Mouse (Mus musculus): ENCODE measurements around the gene Celf1. TPM values are rescaled to one million over a fixed set of nuclear protein-coding genes. Genes with fewer than 3 reads are reported as not detected.

The Celf1 gene
- total and polyA plus RNA-seq, 3 experiments = 29.7 to 69.7 (median 52.8) TPM

- Histone ChIP-seq H3K4me2 (ENCODE audit: insufficient read depth, low read depth, poor library complexity, severe bottlenecking) (no peak overlapping the region), H3K4me1 (ENCODE audit: control insufficient read depth in 1 of 2, insufficient read depth in 2 of 2) (peaks cover 3 to 31% of the 10 kb centered on the region in 2 experiments), H3K36me3 (replicated peaks in 1 of 2; ENCODE audit: control insufficient read depth in 1 of 2, insufficient read depth in 1 of 2, low read length in 1 of 2) (peaks cover 49 to 85% of the 10 kb centered on the region in 2 experiments), H3K27me3 (replicated peaks) (no peaks in the 10 kb centered on the region), H3K79me2 (replicated peaks; ENCODE audit: control insufficient read depth, extremely low read depth, insufficient read depth, poor library complexity, severe bottlenecking) (peaks cover 22% of the 10 kb centered on the region), H3K9me3 (replicated peaks; ENCODE audit: low read length) (no peaks in the 10 kb centered on the region), H3K4me3 (replicated peaks in 1 of 3; ENCODE audit: low read depth in 2 of 3, low read length in 2 of 3, poor library complexity in 1 of 3) (no peak overlapping the region), H3K9ac (ENCODE audit: insufficient read depth, low read depth) (no peak overlapping the region), H3K27ac (ENCODE audit: insufficient read depth, low read depth) (no peak overlapping the region)
- in situ Hi-C loops (cut with MboI; ENCODE audit: low pct_ligation_motif_present, low pct_unique_long_range_greater_than_20kb, low sequenced_read_pairs) = no loop called here
- no peak for TF ChIP-seq NELFE (IDR thresholded peaks at IDR 0.05; ENCODE audit: low read depth, low read length)
- TF ChIP-seq TCF12 (IDR thresholded peaks at IDR 0.05; ENCODE audit: low read depth, low read length) = no peak
- TF ChIP-seq CTCF (conservative IDR thresholded peaks at IDR 0.05 in 1 of 2, IDR thresholded peaks at IDR 0.05 in 1 of 2; ENCODE audit: low read depth in 2 of 2, low read length in 2 of 2) = no peak
- no peak for TF ChIP-seq BHLHE40 (IDR thresholded peaks at IDR 0.05; ENCODE audit: low read depth, low read length)
- TF ChIP-seq POLR2A (IDR thresholded peaks at IDR 0.05; ENCODE audit: low read depth, low read length) = no peak
- TF ChIP-seq ZNF384 (IDR thresholded peaks at IDR 0.05; ENCODE audit: low read depth, low read length) = no peak
- TF ChIP-seq NRF1 (IDR thresholded peaks at IDR 0.05; ENCODE audit: low read depth, low read length) = no peak
- dilution Hi-C loops (cut with MboI; ENCODE audit: extremely low pct_ligation_motif_present, extremely low pct_unique_long_range_greater_than_20kb, low sequenced_read_pairs) = no loop called here
- DNase-seq (ENCODE audit: extremely low read depth) = no peak
These were observed 29.3 kb upstream of the Celf1 start for GRCm38 (mm10) chr2:90910861-90911260.

- peaks cover 0 to 25% of the 10 kb centered on the region in 2 experiments; a peak in 2 of 4 replicates for H3K4me1 ChIP-seq (ENCODE audit: control insufficient read depth in 1 of 2, insufficient read depth in 2 of 2)
- peaks cover 28% of the 10 kb centered on the region for H3K79me2 ChIP-seq (replicated peaks; ENCODE audit: control insufficient read depth, extremely low read depth, insufficient read depth, poor library complexity, severe bottlenecking)
- H3K36me3 ChIP-seq (replicated peaks in 1 of 2; ENCODE audit: control insufficient read depth in 1 of 2, insufficient read depth in 1 of 2, low read length in 1 of 2) = peaks cover 46 to 78% of the 10 kb centered on the region in 2 experiments
- TF ChIP-seq GABPA (IDR thresholded peaks at IDR 0.05; ENCODE audit: insufficient replicate concordance, low read depth, low read length) = no peak
- TF ChIP-seq JUN (IDR thresholded peaks at IDR 0.05; ENCODE audit: insufficient read depth, low read depth, low read length) = no peak
- no peak for TF ChIP-seq EP300 (IDR thresholded peaks at IDR 0.05; ENCODE audit: low read length)
- no peak for TF ChIP-seq MEF2A (IDR thresholded peaks at IDR 0.05; ENCODE audit: borderline replicate concordance, low read depth, low read length)
- no peak for TF ChIP-seq ELF1 (IDR thresholded peaks at IDR 0.05; ENCODE audit: low read depth, low read length)
- TF ChIP-seq UBTF (IDR thresholded peaks at IDR 0.05; ENCODE audit: low read depth, low read length) = no peak
- no peak for TF ChIP-seq ZMIZ1 (IDR thresholded peaks at IDR 0.05; ENCODE audit: low read depth, low read length)
- no peak for TF ChIP-seq SMC3 (IDR thresholded peaks at IDR 0.05; ENCODE audit: low read depth, low read length)
- no peak for TF ChIP-seq HCFC1 (IDR thresholded peaks at IDR 0.05; ENCODE audit: low read depth, low read length)
- TF ChIP-seq MAFK (IDR thresholded peaks at IDR 0.05; ENCODE audit: insufficient replicate concordance, low read length) = no peak
- TF ChIP-seq MYC (IDR thresholded peaks at IDR 0.05; ENCODE audit: low read depth, low read length) = no peak
- TF ChIP-seq E2F4 (IDR thresholded peaks at IDR 0.05; ENCODE audit: insufficient replicate concordance, low read depth, low read length) = no peak
- TF ChIP-seq SIN3A (IDR thresholded peaks at IDR 0.05; ENCODE audit: low read length) = no peak
- in situ Hi-C loops (cut with MboI; ENCODE audit: low pct_ligation_motif_present, low pct_unique_long_range_greater_than_20kb, low sequenced_read_pairs) = no loop called here
- no peak overlapping the region for H3K9ac ChIP-seq (ENCODE audit: insufficient read depth, low read depth)
- H3K4me3 ChIP-seq (replicated peaks in 1 of 3; ENCODE audit: low read depth in 2 of 3, low read length in 2 of 3, poor library complexity in 1 of 3) = no peak overlapping the region
- no peaks in the 10 kb centered on the region for H3K9me3 ChIP-seq (replicated peaks; ENCODE audit: low read length)
- dilution Hi-C loops (cut with MboI; ENCODE audit: extremely low pct_ligation_motif_present, extremely low pct_unique_long_range_greater_than_20kb, low sequenced_read_pairs) = no loop called here
- no peak overlapping the region for H3K4me2 ChIP-seq (ENCODE audit: insufficient read depth, low read depth, poor library complexity, severe bottlenecking)
- no peaks in the 10 kb centered on the region for H3K27me3 ChIP-seq (replicated peaks)
- no peak for DNase-seq (ENCODE audit: extremely low read depth)
- H3K27ac ChIP-seq (ENCODE audit: insufficient read depth, low read depth) = no peak overlapping the region
These were observed 28.5 kb upstream of the Celf1 start for GRCm38 (mm10) chr2:90911668-90912067.
